Mouse (Mus musculus) ES-Bruce4 (cell line): Measurements from ENCODE around the gene Prss30.

Experiments
- CTCF ChIP-seq: IDR thresholded peaks from one replicate; pipeline ENCODE4 v1.8.1; 2011; ENCODE audit warnings: low read depth, low read length
- EP300 ChIP-seq: IDR thresholded peaks from 2 replicates; pipeline ENCODE4 v1.6.1; 2011; ENCODE audit warnings: low read depth, low read length; ENCODE audit not compliant: insufficient read depth

DNA sequence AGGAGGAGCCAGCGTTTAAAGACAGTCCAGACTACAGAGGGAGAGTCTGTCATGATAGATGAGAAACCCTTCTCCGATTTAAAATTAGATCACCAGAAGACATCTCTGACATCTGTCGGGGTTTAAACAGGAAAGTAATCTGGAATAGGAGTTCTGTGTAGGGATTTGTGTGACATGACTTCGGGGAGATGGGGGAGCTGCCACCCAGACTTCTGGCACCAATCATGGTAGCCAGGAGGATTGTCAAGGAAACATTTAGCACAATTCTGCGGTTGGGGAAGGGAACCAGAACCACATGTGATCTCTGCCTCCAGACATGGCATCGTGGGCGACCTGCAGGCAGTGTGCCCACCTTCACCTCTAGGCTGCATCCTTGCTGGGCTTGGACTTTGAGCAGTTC, 49.1 kb upstream of the Prss30 start:
- TF ChIP-seq CTCF (no peak), EP300 (no peak)
